Mouse (Mus musculus) olfactory bulb, adult 2 months (tissue): ENCODE measurements around the gene Gm9803.

Source experiments
- CTCF ChIP-seq: fragments of 200-500 bp; IDR thresholded peaks from 2 replicates; pipeline ENCODE4 v1.5.1; 2012; ENCODE audit warnings: low read depth, mild to moderate bottlenecking, low read length, moderate library complexity; ENCODE audit not compliant: insufficient read depth
- POLR2A ChIP-seq: fragments of 200-500 bp; IDR thresholded peaks from 2 replicates; pipeline ENCODE4 v1.6.1; 2012; ENCODE audit warnings: mild to moderate bottlenecking, low read depth, low read length, moderate library complexity; ENCODE audit not compliant: insufficient read depth

DNA sequence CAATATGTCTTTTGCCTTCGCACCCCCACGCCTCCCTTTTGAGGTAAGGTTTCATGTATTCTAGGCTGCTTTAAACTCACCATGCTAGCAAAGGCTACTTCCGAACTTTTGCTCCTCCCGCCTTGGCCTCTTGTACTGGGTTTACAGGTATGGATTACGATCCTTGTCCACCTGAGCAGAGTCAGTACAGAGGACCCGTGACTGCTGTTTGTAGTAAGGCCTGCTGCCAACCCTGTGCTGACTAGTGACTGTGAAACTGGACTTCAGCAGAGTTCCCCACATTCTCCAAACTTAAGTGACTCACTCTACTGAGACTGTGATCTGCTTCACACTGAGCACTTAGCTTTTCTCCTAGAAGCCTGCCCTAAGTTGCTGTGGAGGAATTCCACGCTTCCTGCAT, 13.8 kb downstream of the Gm9803 start:
- TF ChIP-seq CTCF: no peak
- no peak for TF ChIP-seq POLR2A
